Mouse (Mus musculus) liver, adult 2 months (tissue): Measurements from ENCODE around the gene Maml3.

Experiments used
- CTCF ChIP-seq: fragments of 200-500 bp; IDR thresholded peaks from 2 replicates; pipeline ENCODE4 v1.5.1; 2011; ENCODE audit warnings: low read depth, low read length, control low read depth
- POLR2A ChIP-seq: fragments of 200-500 bp; IDR thresholded peaks from 2 replicates; pipeline ENCODE4 v1.6.1; 2011; ENCODE audit warnings: low read length, control low read depth; ENCODE audit not compliant: insufficient read depth; ENCODE audit errors: extremely low read depth

DNA sequence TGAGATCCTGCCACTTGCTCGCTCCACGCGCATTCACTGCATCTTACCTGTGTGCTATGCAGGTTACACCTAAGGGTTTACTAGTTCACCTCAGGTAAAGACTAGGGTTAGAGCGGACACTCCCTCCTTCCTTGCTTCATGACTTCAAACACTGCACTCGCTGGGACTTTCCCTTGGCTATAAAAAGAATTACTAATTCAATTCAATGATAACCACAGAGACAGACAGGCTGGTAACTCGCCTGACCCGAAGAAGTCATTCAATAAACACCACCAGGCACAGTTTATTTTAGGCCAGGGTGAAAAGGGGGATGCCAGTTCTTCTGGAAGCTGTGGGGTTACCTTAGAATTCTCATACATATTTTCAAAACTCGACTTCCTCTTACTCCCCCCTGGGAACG is 199.0 kb downstream of the Maml3 start:
- TF ChIP-seq CTCF (no peak), POLR2A (no peak)
